Mouse (Mus musculus) liver (tissue): ENCODE measurements around the gene Gkn1.

Source experiments
- DNase-seq: peaks from one replicate; pipeline ENCODE4 v3.0.0-alpha.2; 2020; ENCODE audit warnings: mixed read lengths

Gkn1 gene

DNA sequence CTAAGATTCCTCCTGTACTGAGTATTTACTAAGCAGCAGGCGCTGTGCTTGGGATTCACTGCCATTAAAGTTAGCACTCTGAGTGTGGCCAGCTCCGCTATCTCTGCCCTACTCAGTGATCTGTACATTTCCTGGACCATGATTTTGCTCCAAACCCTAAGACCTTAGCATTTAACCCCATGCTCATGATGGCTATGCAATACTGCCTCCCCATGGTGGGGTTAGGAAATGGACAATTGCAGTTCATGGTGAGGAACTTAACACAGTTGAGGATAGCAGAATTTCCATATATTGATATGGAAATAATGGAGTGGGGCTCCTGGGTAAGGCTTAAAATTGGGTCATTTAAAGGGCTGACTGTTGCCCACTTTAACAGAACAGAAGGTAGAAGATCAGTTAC lies 27.4 kb downstream of the Gkn1 start:
- DNase-seq, result peak; percentile 31

DNA sequence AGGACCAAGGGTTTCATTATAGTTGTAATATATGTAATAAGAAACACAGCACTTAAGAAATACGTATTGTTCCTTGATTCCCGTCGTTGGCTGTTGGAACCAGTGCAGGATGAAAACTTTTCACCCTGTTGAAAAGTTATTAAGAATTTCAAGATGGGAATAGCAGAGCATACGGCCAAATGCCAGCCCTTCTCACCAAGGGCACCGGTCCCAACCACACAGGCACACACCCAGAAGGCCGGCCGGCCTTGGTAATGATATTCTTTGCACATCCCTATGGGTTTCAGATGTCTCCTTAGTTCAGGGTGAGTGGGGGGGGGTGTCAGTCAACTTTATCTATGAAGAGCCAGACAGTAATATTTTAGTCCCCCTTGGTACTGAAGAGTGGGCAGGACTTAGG lies 32.1 kb downstream of the Gkn1 start:
- DNase-seq, result no peak

DNA sequence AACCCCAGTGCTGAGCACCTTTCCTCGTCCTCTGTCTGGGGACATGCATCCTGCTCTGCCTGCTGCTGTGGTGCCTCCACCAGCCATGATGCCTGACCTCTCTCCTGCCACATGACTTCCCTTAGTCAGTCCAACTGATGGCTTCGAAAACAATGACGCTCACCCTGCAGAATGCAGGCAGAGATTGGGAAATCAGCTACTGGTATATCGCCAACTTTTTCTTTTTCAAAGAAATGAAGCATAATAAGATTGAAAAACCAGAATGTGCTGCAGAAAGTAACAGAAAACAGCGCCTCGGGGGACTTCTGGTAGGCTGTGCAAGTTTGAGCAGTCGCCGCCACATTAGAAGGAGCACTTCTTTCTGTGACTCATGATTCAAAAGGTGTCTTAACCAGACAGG lies 33.8 kb downstream of the Gkn1 start:
- DNase-seq, result no peak

DNA sequence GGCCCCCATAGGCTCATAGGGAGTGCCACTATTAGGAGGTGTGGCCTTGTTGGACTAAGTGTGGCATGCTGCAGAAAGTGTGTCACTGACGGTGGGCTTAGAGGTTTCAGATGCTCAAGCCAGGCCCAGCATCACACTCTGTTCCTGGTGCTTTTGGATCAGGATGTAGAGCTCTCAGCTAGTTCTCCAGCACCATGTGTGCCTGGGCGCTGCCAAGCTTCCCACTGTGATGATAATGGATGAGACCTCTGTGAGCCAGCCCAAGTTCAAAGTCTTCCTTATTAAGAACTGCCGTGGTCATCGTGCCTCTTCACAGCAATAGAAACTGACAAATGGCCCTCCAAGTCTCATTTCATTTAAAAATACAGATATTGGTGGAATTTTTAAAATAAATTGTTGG lies 38.0 kb downstream of the Gkn1 start:
- DNase-seq, result no peak

DNA sequence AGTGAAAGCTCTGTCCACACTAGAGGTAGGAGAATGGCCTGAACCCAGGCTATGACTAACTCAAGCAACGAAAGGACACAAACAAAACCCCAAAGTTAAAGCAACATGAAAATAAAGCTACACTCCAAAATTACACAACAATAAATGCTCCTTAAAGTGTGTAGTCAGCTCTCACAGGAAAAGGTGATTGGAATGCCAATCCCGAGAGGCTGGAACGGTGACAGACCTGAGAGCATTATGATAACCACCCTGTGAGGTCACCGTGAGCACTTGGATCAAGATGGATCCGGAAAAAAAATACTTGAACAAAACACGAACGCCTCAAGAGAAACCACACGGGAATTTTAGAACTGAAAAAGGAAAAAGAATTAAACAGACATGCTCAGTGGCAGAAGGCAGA lies 46.3 kb downstream of the Gkn1 start:
- DNase-seq, result no peak

DNA sequence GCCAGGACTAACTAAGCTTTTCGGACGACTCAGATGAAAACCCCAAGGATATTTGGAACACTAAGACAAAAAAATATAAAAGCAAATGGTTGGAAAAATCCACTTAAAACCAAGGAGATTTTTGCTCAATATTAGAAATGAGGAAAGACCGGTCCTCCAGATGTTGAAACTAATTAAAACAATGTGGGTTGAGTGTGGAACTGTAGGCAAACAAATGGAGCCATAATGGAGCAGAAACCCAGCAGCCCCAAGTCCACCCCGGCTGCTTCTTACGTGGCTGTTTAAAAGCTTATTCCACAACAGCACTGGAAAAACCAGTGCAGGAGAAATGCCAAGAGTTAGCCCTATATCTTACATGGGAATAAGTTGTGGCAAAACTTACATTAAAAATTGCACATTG lies 48.0 kb downstream of the Gkn1 start:
- no peak for DNase-seq

DNA sequence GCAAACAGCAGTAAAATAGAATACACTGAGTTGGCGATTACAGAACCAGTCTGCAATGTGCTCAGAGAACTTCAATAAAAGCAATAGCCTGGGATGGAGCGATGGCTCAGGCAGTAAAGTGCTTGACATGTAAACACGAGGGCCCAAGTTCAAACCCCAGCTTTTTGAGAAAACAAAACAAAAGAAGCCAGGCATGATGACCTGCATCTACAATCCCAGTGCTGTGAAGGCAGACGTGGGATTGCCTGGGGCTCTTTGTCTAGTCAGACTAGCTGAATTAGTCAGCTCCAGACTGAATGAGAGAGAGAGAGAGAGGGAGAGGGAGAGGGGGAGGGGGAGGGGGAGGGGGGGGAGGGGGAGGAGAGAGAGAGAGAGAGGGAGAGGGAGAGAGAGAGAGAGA lies 48.8 kb downstream of the Gkn1 start:
- no peak for DNase-seq
